Mouse (Mus musculus): Measurements from ENCODE around the gene Cdk11b. TPM values are rescaled to one million over a fixed set of nuclear protein-coding genes. Genes with fewer than 3 reads are reported as not detected.
"Not testable (repeated sequence)": the region's sequence is repeated elsewhere in the genome, so short reads cannot be mapped to it uniquely, and the experiment has no call there.

Gene Cdk11b
- polyA plus RNA-seq, 1 experiment from 2014 or later: 74.7 TPM

DNA sequence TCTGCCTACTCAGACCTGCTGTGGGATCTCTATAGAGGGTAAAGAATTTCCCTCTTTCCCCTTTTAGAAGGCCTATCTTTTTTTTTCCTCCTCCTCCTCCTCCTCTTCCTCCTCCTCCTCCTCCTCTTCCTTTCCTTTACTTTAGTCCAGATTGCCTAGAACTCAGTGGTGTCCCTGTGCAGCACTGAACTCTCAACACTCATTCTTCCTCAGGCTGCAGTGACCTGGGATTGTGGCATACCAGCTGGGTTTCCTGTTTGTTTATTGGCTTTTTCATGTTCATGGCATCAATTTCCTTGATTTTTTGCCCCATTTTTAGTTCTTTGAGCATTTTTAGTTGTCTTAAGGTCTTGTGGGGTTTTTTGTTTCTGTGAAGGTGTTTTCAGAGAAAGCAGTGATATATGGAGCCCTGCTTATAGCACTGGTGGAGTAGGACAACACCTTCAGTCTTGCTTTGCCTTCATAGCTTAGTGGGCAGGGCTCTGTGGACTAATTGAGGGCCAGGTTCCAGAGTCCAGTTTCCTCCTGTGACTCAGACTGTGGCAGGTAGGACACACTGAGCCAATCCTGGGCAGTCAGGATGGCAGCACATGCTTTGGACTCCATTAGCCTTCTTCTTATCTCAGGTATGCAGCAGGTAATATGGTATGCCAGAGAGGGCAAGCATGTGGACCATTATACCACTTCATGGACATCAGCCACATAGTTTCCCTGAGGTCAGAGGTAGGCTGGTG lies 11.3 kb downstream of the Cdk11b start:
- no peak overlapping the region for H3K4me2 ChIP-seq (ENCODE audit: low read depth)
- no peak overlapping the region for H3K4me3 ChIP-seq (ENCODE audit: low read depth, low read length)
- H3K9me3 ChIP-seq (ENCODE audit: control insufficient read depth, low read length): no peaks in the 10 kb centered on the region
- ATAC-seq (ENCODE audit: insufficient read depth, low FRiP score, low TSS enrichment): no peak
- DNase-seq (ENCODE audit: low spot score): no peak
- H3K36me3 ChIP-seq (ENCODE audit: control insufficient read depth, insufficient read depth, low read length): peaks cover 29% of the 10 kb centered on the region
- H3K9ac ChIP-seq (ENCODE audit: low read length): no peak overlapping the region
- H3K27ac ChIP-seq (ENCODE audit: low read depth, low read length): no peak overlapping the region
- no peaks in the 10 kb centered on the region for H3K27me3 ChIP-seq (ENCODE audit: control insufficient read depth, insufficient read depth, low read length)
- no peaks in the 10 kb centered on the region for H3K4me1 ChIP-seq (ENCODE audit: control insufficient read depth, insufficient read depth, low read length)

DNA sequence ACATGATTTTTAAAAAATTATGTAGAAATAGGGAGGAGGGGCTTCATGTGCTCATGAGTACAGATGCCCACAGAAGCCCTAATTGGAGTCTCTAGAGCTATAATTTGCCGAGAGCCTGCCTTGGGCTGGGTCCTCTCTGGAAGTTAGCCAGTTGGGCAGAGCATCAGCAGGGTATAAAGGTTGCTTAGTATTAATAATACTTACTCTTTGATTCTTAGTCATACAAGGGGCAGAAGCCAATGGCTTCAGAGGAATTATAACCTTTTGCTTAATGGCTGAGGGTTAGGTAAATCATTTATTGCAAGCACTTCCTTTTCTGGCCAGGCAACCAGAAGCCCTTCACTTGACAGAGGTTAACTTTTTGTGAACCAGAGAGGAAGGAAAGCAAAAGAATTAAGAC lies 18.9 kb downstream of the Cdk11b start:
- WGBS: 100% methylated on average over 1 of the region's 1 CpGs
- peaks cover 36% of the 10 kb centered on the region for H3K36me3 ChIP-seq (ENCODE audit: control insufficient read depth, insufficient read depth, low read length)

DNA sequence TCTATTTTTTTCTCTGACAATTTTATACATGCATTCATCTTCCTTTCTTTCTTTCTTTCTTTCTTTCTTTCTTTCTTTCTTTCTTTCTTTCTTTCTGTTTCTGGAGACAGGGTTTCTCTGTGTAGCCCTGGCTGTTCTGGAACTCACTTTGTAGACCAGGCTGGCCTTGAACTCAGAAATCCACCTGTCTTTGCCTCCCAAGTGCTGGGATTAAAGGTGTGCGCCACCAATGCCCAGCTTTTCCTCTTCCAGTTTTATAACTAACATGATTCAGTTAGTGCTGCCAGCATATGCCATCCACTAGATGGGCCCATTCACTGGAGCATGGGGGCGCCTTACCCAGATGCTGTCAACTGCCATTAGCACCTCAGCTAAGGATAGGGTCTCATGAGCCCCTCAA lies 20.7 kb downstream of the Cdk11b start, which contains the start of gene Gm10563:
TSS of gene Gm10563 (minus strand) at position 101 of the 400 bp plus-strand sequence.
- 97% methylated on average over 2 of the region's 2 CpGs for WGBS
- peaks cover 47% of the 10 kb centered on the region for H3K36me3 ChIP-seq (ENCODE audit: control insufficient read depth, insufficient read depth, low read length)
- not testable (repeated sequence) for DNase-seq (ENCODE audit: low spot score); H3K9me3 ChIP-seq (ENCODE audit: control insufficient read depth, low read length); H3K27me3 ChIP-seq (ENCODE audit: control insufficient read depth, insufficient read depth, low read length); H3K27ac ChIP-seq (ENCODE audit: low read depth, low read length); H3K4me2 ChIP-seq (ENCODE audit: low read depth); H3K9ac ChIP-seq (ENCODE audit: low read length); ATAC-seq (ENCODE audit: insufficient read depth, low FRiP score, low TSS enrichment); H3K4me1 ChIP-seq (ENCODE audit: control insufficient read depth, insufficient read depth, low read length); H3K4me3 ChIP-seq (ENCODE audit: low read depth, low read length)

More for the DNA sequence above, 18.9 kb downstream of the Cdk11b start:
- ATAC-seq (ENCODE audit: insufficient read depth, low FRiP score, low TSS enrichment) (no peak), DNase-seq (ENCODE audit: low spot score) (no peak)
- Histone ChIP-seq H3K4me3 (ENCODE audit: low read depth, low read length) (no peak overlapping the region), H3K9me3 (ENCODE audit: control insufficient read depth, low read length) (no peaks in the 10 kb centered on the region), H3K27me3 (ENCODE audit: control insufficient read depth, insufficient read depth, low read length) (no peaks in the 10 kb centered on the region), H3K4me1 (ENCODE audit: control insufficient read depth, insufficient read depth, low read length) (no peaks in the 10 kb centered on the region), H3K4me2 (ENCODE audit: low read depth) (no peak overlapping the region), H3K27ac (ENCODE audit: low read depth, low read length) (no peak overlapping the region), H3K9ac (ENCODE audit: low read length) (no peak overlapping the region)

DNA sequence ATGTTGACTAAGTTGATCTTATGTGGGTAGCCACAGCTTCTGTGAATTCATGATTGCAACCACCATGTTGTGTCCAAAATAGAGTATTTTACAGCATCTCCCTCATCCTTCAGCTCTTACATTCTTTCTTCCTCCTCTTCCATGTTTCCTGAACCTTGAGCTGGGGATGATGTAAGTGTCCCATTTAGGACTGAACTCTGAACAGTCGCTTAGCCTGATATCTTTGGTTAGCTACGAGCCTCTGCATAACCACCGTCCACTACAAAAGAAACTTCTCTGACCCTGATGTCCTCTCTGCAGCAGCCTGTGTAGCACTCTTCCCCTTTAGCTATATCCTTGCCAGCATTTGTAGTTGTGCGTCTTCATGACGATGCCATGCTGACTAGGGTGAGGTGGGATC lies 21.1 kb downstream of the Cdk11b start:
- 98% methylated on average over 5 of the region's 5 CpGs for WGBS
- H3K9ac ChIP-seq (ENCODE audit: low read length): no peak overlapping the region
- peaks cover 50% of the 10 kb centered on the region for H3K36me3 ChIP-seq (ENCODE audit: control insufficient read depth, insufficient read depth, low read length)
- H3K27ac ChIP-seq (ENCODE audit: low read depth, low read length): no peak overlapping the region
- DNase-seq (ENCODE audit: low spot score) (no peak), ATAC-seq (ENCODE audit: insufficient read depth, low FRiP score, low TSS enrichment) (no peak)
- H3K4me1 ChIP-seq (ENCODE audit: control insufficient read depth, insufficient read depth, low read length): no peaks in the 10 kb centered on the region
- H3K4me2 ChIP-seq (ENCODE audit: low read depth): no peak overlapping the region
- H3K4me3 ChIP-seq (ENCODE audit: low read depth, low read length): no peak overlapping the region
- H3K9me3 ChIP-seq (ENCODE audit: control insufficient read depth, low read length): no peaks in the 10 kb centered on the region
- H3K27me3 ChIP-seq (ENCODE audit: control insufficient read depth, insufficient read depth, low read length): no peaks in the 10 kb centered on the region

DNA sequence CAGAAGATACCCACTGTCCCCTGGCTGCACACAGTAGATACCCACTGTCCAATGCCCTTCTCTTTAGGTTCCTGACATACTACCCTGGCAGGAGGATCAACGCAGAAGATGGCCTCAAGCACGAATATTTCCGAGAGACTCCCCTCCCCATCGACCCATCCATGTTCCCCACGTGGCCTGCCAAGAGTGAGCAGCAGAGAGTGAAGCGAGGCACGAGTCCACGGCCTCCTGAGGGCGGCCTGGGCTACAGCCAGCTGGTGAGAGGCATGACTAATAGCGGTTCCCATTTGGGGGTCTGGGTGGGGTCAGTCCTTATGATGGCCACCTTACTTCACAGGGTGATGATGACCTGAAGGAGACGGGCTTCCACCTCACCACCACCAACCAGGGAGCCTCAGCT lies 24.7 kb downstream of the Cdk11b start:
- Histone ChIP-seq H3K4me1 (ENCODE audit: control insufficient read depth, insufficient read depth, low read length) (peaks cover 13% of the 10 kb centered on the region; the same call in 1 of the 2 replicates), H3K4me3 (ENCODE audit: low read depth, low read length) (no peak overlapping the region), H3K4me2 (ENCODE audit: low read depth) (no peak overlapping the region), H3K36me3 (ENCODE audit: control insufficient read depth, insufficient read depth, low read length) (peaks cover 28% of the 10 kb centered on the region), H3K27me3 (ENCODE audit: control insufficient read depth, insufficient read depth, low read length) (peaks cover 31% of the 10 kb centered on the region), H3K27ac (ENCODE audit: low read depth, low read length) (no peak overlapping the region), H3K9me3 (ENCODE audit: control insufficient read depth, low read length) (no peaks in the 10 kb centered on the region), H3K9ac (ENCODE audit: low read length) (no peak overlapping the region)
- ATAC-seq (ENCODE audit: insufficient read depth, low FRiP score, low TSS enrichment): no peak
- no peak for DNase-seq (ENCODE audit: low spot score)
- WGBS: 91% methylated on average over 11 of the region's 11 CpGs

DNA sequence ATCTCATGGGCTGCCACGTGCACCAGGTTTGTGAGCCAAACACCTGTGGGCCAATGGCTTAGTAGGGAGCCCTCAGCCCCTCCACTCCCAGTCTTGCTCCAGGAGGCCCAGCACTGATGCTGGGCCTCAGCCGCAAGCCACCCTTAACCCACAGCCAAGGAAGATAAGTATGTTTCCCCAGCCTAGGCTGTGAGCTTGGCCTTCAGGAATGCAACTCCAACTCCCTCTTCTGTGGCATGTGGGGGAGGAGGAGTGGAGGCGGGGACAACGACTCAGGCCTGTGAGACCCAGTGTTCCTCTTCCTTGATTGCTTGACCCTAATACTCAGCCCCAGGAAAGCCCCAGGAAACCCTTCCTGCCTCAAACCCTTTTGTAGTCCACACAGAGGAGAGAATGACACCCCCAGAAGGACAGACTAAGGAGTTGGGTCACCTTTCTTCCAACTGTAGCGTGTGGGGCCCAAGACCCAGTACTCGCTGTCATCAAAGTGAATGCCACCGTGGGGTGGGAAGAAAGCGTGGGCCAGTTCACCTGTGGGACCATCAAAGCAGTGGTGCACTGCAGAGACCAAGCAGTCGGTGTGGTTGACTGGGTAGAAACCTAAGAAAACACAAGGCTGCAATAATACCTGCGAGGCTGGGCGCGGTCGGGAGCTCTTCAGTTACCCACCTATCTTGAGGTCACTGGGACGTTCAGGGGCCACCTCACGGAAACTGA lies 27.1 kb downstream of the Cdk11b start:
- WGBS: 67% methylated on average over 15 of the region's 15 CpGs

DNA sequence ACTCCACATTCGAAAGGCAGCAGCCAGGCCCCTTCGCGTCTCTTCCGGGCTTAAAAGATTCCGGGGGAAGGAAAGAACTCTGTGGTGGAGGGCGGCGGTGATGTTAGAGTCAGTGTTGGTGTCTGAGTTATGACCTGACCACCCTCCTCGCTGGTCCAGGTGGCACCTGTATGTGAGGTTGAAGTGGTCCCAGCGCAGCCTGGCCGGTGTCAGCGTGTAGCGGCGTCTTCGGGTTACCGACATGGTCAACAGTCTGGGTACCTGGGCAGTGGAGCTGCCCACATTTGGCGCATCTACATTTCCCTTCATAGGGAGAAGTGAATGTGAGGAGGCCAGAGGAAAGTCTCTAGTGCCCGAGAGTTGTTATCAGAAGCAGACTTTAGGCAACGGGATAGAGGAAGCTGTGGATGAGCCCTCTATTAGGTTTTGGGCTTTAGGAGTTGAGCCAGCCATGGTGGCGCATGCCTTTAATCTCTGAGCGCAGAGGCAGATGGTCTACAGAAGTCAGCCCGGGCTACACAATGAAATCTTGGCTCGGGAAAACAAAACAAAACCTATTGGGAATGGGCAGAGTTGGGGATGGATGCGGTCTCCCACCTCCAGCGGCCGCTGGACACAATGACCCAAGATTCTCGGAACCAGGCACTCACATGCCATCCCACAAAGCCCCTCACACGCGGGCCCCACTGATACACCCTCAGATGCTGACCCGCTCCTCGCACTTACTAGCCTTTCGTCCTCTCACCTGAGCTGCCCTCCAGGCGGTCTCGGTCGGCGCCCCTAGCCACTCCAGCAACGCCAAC lies 27.8 kb downstream of the Cdk11b start:
- WGBS: 20% methylated on average over 36 of the region's 36 CpGs
- peak overlapping the region; percentile 49 for H3K9ac ChIP-seq (ENCODE audit: low read length)
- H3K4me2 ChIP-seq (ENCODE audit: low read depth): peak overlapping the region; percentile 59
- H3K27me3 ChIP-seq (ENCODE audit: control insufficient read depth, insufficient read depth, low read length): peaks cover 53% of the 10 kb centered on the region
- DNase-seq (ENCODE audit: low spot score) (no peak), ATAC-seq (ENCODE audit: insufficient read depth, low FRiP score, low TSS enrichment) (no peak; the same call in 1 of the 2 replicates)
- no peak overlapping the region for H3K27ac ChIP-seq (ENCODE audit: low read depth, low read length)
- H3K4me1 ChIP-seq (ENCODE audit: control insufficient read depth, insufficient read depth, low read length): peaks cover 19% of the 10 kb centered on the region; the same call in 1 of the 2 replicates
- no peaks in the 10 kb centered on the region for H3K9me3 ChIP-seq (ENCODE audit: control insufficient read depth, low read length)
- H3K36me3 ChIP-seq (ENCODE audit: control insufficient read depth, insufficient read depth, low read length): peaks cover 26% of the 10 kb centered on the region
- peak overlapping the region; percentile 31 for H3K4me3 ChIP-seq (ENCODE audit: low read depth, low read length)

More for the DNA sequence above, 27.1 kb downstream of the Cdk11b start:
- Histone ChIP-seq H3K9ac (ENCODE audit: low read length) (no peak overlapping the region), H3K4me2 (ENCODE audit: low read depth) (no peak overlapping the region), H3K27me3 (ENCODE audit: control insufficient read depth, insufficient read depth, low read length) (peaks cover 53% of the 10 kb centered on the region), H3K36me3 (ENCODE audit: control insufficient read depth, insufficient read depth, low read length) (peaks cover 28% of the 10 kb centered on the region), H3K4me1 (ENCODE audit: control insufficient read depth, insufficient read depth, low read length) (peaks cover 19% of the 10 kb centered on the region; the same call in 1 of the 2 replicates), H3K27ac (ENCODE audit: low read depth, low read length) (no peak overlapping the region), H3K9me3 (ENCODE audit: control insufficient read depth, low read length) (no peaks in the 10 kb centered on the region), H3K4me3 (ENCODE audit: low read depth, low read length) (no peak overlapping the region)
- ATAC-seq (ENCODE audit: insufficient read depth, low FRiP score, low TSS enrichment) (no peak), DNase-seq (ENCODE audit: low spot score) (no peak)

DNA sequence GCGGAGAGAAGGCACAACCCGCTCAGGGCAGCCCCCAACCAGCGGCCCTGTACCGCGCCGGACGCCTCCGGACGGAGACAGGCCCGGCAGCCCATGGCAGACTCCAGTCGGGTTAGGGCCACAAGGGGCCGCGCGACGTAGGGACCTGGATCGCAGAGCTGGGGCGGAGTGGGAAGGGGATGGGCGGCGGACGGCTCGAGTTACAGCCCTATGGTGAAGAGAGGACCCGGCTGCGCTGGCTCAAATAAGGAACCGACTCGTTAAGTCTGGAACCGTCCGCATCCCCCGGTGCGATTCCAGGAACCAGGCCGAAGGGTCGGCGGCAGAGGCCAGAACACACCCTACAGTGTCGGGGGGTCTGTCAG lies 28.4 kb downstream of the Cdk11b start, which contains the start of gene Mmp23:
TSS of gene Mmp23 (minus strand) at position 299 of the 365 bp plus-strand sequence.
- Histone ChIP-seq H3K4me1 (ENCODE audit: control insufficient read depth, insufficient read depth, low read length) (peaks cover 19% of the 10 kb centered on the region; the same call in 1 of the 2 replicates), H3K27ac (ENCODE audit: low read depth, low read length) (no peak within 1 kb of the TSS), H3K4me3 (ENCODE audit: low read depth, low read length) (peak within 1 kb of the TSS; percentile 31), H3K9ac (ENCODE audit: low read length) (peak within 1 kb of the TSS; percentile 49), H3K4me2 (ENCODE audit: low read depth) (peak within 1 kb of the TSS; percentile 59), H3K27me3 (ENCODE audit: control insufficient read depth, insufficient read depth, low read length) (peaks cover 53% of the 10 kb centered on the region), H3K36me3 (ENCODE audit: control insufficient read depth, insufficient read depth, low read length) (peaks cover 20% of the 10 kb centered on the region), H3K9me3 (ENCODE audit: control insufficient read depth, low read length) (no peaks in the 10 kb centered on the region)
- DNase-seq (ENCODE audit: low spot score) (peak; percentile 72), ATAC-seq (ENCODE audit: insufficient read depth, low FRiP score, low TSS enrichment) (peak; percentile 64; the same call in 1 of the 2 replicates)
- under 1% methylated on average over 33 of the region's 33 CpGs for whole genome bisulfite sequencing
